22 mouse cellular contexts compared by ENCODE assay signal in genomic region chr2:5940936-5941335, GRCm38 (mm10). TPM values are rescaled to one million over a fixed set of nuclear protein-coding genes. Genes with fewer than 3 reads are reported as not detected.
DNase-seq lines count a peak whose midpoint lies in the region; ATAC-seq and TF ChIP-seq lines count a peak whose summit lies in the region.
"Had no signal": no experiment of that assay in that cellular context is flagged by ENCODE, and none has a peak within 500 bp of the region (broad histone marks: within the 10 kb centered on the region; RNA-seq: fewer than 3 reads in every experiment).

No protein-coding gene starts in this region.

- peaks cover 20% of the 10 kb centered on the region for H3K4me1 ChIP-seq in liver, adult 2 months (ENCODE audit: control insufficient read depth, insufficient read depth, low read length)
- peaks cover 58% of the 10 kb centered on the region for H3K4me1 ChIP-seq in liver, embryonic 12.5 days
- H3K4me1 ChIP-seq: hindbrain, embryonic 12.5 days had no signal

- no peak for ATAC-seq in liver, embryonic 12.5 days
- ATAC-seq: forebrain, embryonic 13.5 days; forebrain, embryonic 16.5 days; Patski had no signal

- TF ChIP-seq CTCF in liver, adult 2 months (IDR thresholded peaks at IDR 0.05; ENCODE audit: low read depth, low read length) = no peak

- no peak overlapping the region for H3K4me2 ChIP-seq in liver, embryonic 12.5 days
- H3K4me2 ChIP-seq: forebrain, embryonic 13.5 days; heart, embryonic 11.5 days; hindbrain, embryonic 12.5 days had no signal

- H3K4me3 ChIP-seq in liver, adult 2 months (ENCODE audit: insufficient read depth, low read depth, low read length) = peak overlapping the region; percentile 36
- no peak overlapping the region for H3K4me3 ChIP-seq in liver, embryonic 12.5 days
- H3K4me3 ChIP-seq: forebrain, embryonic 10.5 days; forebrain, embryonic 13.5 days; hindbrain, embryonic 12.5 days; hindbrain, embryonic 15.5 days had no signal

- 51% methylated on average over 9 of the region's 9 CpGs for WGBS in liver, adult 2 months
- 89% methylated on average over 9 of the region's 9 CpGs for WGBS in liver, embryonic 12.5 days (ENCODE audit: insufficient replicate concordance)

- H3K36me3 ChIP-seq in liver, adult 2 months (ENCODE audit: control insufficient read depth, insufficient read depth, low read length) = no peaks in the 10 kb centered on the region
- H3K36me3 ChIP-seq in liver, embryonic 12.5 days = no peaks in the 10 kb centered on the region
- H3K36me3 ChIP-seq: forebrain, embryonic 10.5 days; G1E; hindbrain, embryonic 12.5 days; hindbrain, embryonic 15.5 days had no signal

- peak overlapping the region; percentile 43 for H3K27ac ChIP-seq in liver, adult 2 months (replicated peaks; ENCODE audit: insufficient read depth, low read depth, low read length)
- H3K27ac ChIP-seq in liver, embryonic 12.5 days = no peak overlapping the region
- H3K27ac ChIP-seq: forebrain, embryonic 10.5 days; forebrain, embryonic 13.5 days; hindbrain, embryonic 12.5 days; hindbrain, embryonic 15.5 days had no signal

- H3K9me3 ChIP-seq in liver, embryonic 12.5 days (replicated peaks) = no peaks in the 10 kb centered on the region
- H3K9me3 ChIP-seq: forebrain, embryonic 10.5 days; forebrain, embryonic 13.5 days; G1E; hindbrain, embryonic 12.5 days; hindbrain, embryonic 15.5 days had no signal

- no peak for TF ChIP-seq POLR2A in liver, adult 2 months (IDR thresholded peaks at IDR 0.05; ENCODE audit: extremely low read depth, insufficient read depth, low read length)

- H3K79me2 ChIP-seq in liver, adult 2 months (ENCODE audit: control insufficient read depth, insufficient read depth, low read length) = peaks cover 15% of the 10 kb centered on the region; the same call in 1 of the 2 replicates

- peak overlapping the region; percentile 50 for H3K9ac ChIP-seq in liver, adult 2 months (ENCODE audit: low read depth, low read length)
- no peak overlapping the region for H3K9ac ChIP-seq in liver, embryonic 12.5 days
- H3K9ac ChIP-seq: forebrain, embryonic 13.5 days; hindbrain, embryonic 12.5 days; hindbrain, embryonic 15.5 days had no signal

- peak; percentile 55 for DNase-seq in heart, adult 11 months
- no peak for DNase-seq in heart, adult 18-20 months
- peak; percentile 67 for DNase-seq in liver, adult 2 months (ENCODE audit: extremely low read depth, low read depth, low spot score)
- peak; percentile 25 for DNase-seq in right cerebral cortex, adult 18-20 months
- DNase-seq in right cerebral cortex, adult 2 months (ENCODE audit: low spot score in 2 of 2) = no peak
- DNase-seq: adrenal gland, postnatal 10 days; adrenal gland, postnatal 36 days; B cell, adult 2 months; cerebellum, adult 18-20 months; cerebellum, adult 9-10 months; cerebellum, postnatal 14 days; gastrocnemius, postnatal 25 days had no signal

- no peaks in the 10 kb centered on the region for H3K27me3 ChIP-seq in liver, adult 2 months (ENCODE audit: control insufficient read depth, insufficient read depth, low read length)
- no peaks in the 10 kb centered on the region for H3K27me3 ChIP-seq in liver, embryonic 12.5 days (replicated peaks)
- H3K27me3 ChIP-seq: CH12.LX; forebrain, embryonic 13.5 days; hindbrain, embryonic 12.5 days; hindbrain, embryonic 15.5 days had no signal

RNA-seq across cellular contexts. Expression of gene Dhtkd1, which starts 1.7 kb away (rescaled TPM):
- total RNA-seq in heart, adult 18-20 months (2021) = 1 to 10 TPM; 4.2 to 5.1 TPM
- 81.6 and 84.2 TPM in 2 replicates for total RNA-seq in liver, adult 2 months (2014; rRNA removed)
- 31.3 and 44.1 TPM in 2 replicates for polyA plus RNA-seq in liver, adult 2 months (2012; rRNA removed)
- 2.3 and 3.1 TPM in 2 replicates for polyA plus RNA-seq in liver, embryonic 12.5 days (2016; fragmentation: Nextera tagmentation; extraction: Ambion mirVana)
- polyA plus RNA-seq: G1E had no signal

RNA-seq across cellular contexts. Expression of gene Upf2, which starts 10.3 kb away (rescaled TPM):
- total RNA-seq in heart, adult 18-20 months (2021) = 10 to 100 TPM; 19.4 to 20.5 TPM
- total RNA-seq in liver, adult 2 months (2014; rRNA removed) = 7.7 and 10.1 TPM in 2 replicates
- polyA plus RNA-seq in liver, adult 2 months (2012; rRNA removed) = 1.5 and 1.6 TPM in 2 replicates
- polyA plus RNA-seq in liver, embryonic 12.5 days (2016; fragmentation: Nextera tagmentation; extraction: Ambion mirVana) = 6.8 and 7.4 TPM in 2 replicates

RNA-seq across cellular contexts. Expression of gene Sec61a2, which starts 45.7 kb away (rescaled TPM):
- 10 to 100 TPM; 10.2 to 11.0 TPM for total RNA-seq in heart, adult 18-20 months (2021)
- total RNA-seq in liver, adult 2 months (2014; rRNA removed) = 14.2 and 17.1 TPM in 2 replicates
- 4.5 and 8.2 TPM in 2 replicates for polyA plus RNA-seq in liver, adult 2 months (2012; rRNA removed)
- 22.8 and 24.2 TPM in 2 replicates for polyA plus RNA-seq in liver, embryonic 12.5 days (2016; fragmentation: Nextera tagmentation; extraction: Ambion mirVana)

Comparison
In these comparisons a context has a peak if more than half of its experiments do, and no peak if none do; other contexts are left out.
1. DNase-seq: peak in heart, adult 11 months (single experiment), liver, adult 2 months (single experiment) and right cerebral cortex, adult 18-20 months (single experiment); none in heart, adult 18-20 months (0 of 2) and right cerebral cortex, adult 2 months (0 of 2).
2. RNA of gene Dhtkd1, which starts 1.7 kb away (total RNA-seq): 81.6 to 84.2 TPM in liver, adult 2 months; 4.2 to 5.1 TPM in heart, adult 18-20 months; every median in the first group is over 10 times any median in the second.